In the genomic region with DNA sequence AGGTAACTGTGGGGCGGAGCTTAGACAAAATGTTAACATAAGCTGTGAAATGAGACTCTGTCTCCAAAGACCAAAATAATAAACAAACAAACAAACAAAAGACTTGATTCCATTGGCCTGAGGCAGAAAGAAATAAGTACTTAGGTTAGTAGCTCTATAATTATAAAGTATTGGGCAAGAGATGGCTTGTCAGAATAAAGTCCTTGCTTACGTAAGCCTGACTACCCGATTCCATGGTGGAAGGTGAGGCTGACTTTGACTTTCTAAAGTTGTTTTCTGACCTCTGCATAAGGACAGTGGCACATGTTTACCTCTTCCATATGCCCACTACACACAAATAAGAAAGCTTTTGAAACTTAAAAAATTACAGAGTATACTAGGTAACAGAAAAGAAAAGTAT, we compare ENCODE assay signal across 22 mouse cellular contexts.
DNase-seq lines count a peak whose midpoint lies in the region; ATAC-seq and TF ChIP-seq lines count a peak whose summit lies in the region.
"Had no signal": no experiment of that assay in that cellular context is flagged by ENCODE, and none has a peak within 500 bp of the region (broad histone marks: within the 10 kb centered on the region; RNA-seq: fewer than 3 reads in every experiment).

No protein-coding gene starts in this region.

- no peaks in the 10 kb centered on the region for H3K36me3 ChIP-seq in kidney, adult 2 months (ENCODE audit: control insufficient read depth, insufficient read depth, low read length)
- no peaks in the 10 kb centered on the region for H3K36me3 ChIP-seq in kidney, embryonic 14.5 days (ENCODE audit: control insufficient read depth, insufficient read depth, low read length)
- no peaks in the 10 kb centered on the region for H3K36me3 ChIP-seq in liver, adult 2 months (ENCODE audit: control insufficient read depth, insufficient read depth, low read length)
- peaks cover 3% of the 10 kb centered on the region; the same call in 1 of the 2 replicates for H3K36me3 ChIP-seq in ES-E14 (ENCODE audit: control insufficient read depth, insufficient read depth, low read length, poor library complexity, severe bottlenecking)
- H3K36me3 ChIP-seq: G1E had no signal

- no peak overlapping the region for H3K4me2 ChIP-seq in kidney, embryonic 14.5 days (replicated peaks; ENCODE audit: low read depth, low read length)

- no peak for TF ChIP-seq CTCF in kidney, adult 2 months (conservative IDR thresholded peaks at IDR 0.05; ENCODE audit: insufficient read depth, insufficient read length, low read depth, low read length)
- TF ChIP-seq CTCF in liver, adult 2 months (IDR thresholded peaks at IDR 0.05; ENCODE audit: low read depth, low read length): no peak

- no peak overlapping the region for H3K27ac ChIP-seq in kidney, adult 2 months (ENCODE audit: insufficient read depth, low read depth, low read length)
- no peak overlapping the region for H3K27ac ChIP-seq in kidney, embryonic 14.5 days (ENCODE audit: low read depth, low read length)
- peak overlapping the region; percentile 10; the same call in 1 of the 2 replicates for H3K27ac ChIP-seq in liver, adult 2 months (replicated peaks; ENCODE audit: insufficient read depth, low read depth, low read length)
- 0 out of 2 replicates have a peak overlapping the region, but pooled peaks have one; percentile 86 for H3K27ac ChIP-seq in ES-E14 (ENCODE audit: insufficient read depth, low read depth, low read length, poor library complexity, severe bottlenecking)

- H3K9me3 ChIP-seq in kidney, embryonic 14.5 days (ENCODE audit: control insufficient read depth, low read length): peaks cover 5% of the 10 kb centered on the region; the same call in 1 of the 2 replicates
- H3K9me3 ChIP-seq in ES-E14 (ENCODE audit: control insufficient read depth, insufficient read depth, low read depth, low read length): peaks cover 7% of the 10 kb centered on the region; the same call in 1 of the 2 replicates

- in situ Hi-C loops in ES-E14 (cut with MboI; ENCODE audit: low sequenced_read_pairs in 2 of 2, unreplicated experiment in 2 of 2): no loop called here

- no peak for ATAC-seq in kidney, embryonic 14.5 days (ENCODE audit: low FRiP score, low TSS enrichment)
- ATAC-seq: activated CD4-positive, CD25-positive, alpha-beta regulatory T cell, adult 4 months; CD4-positive, CD25-positive, alpha-beta regulatory T cell, adult 4 months; Patski had no signal

- DNase-seq in kidney, adult 2 months: peak; percentile 21
- peak; percentile 92 for DNase-seq in liver, adult 2 months (ENCODE audit: extremely low read depth, low read depth, low spot score)
- DNase-seq in liver (no peak), ES-E14 (ENCODE audit: low read depth, low spot score) (no peak)
- no peak for DNase-seq in adrenal gland, postnatal 36 days
- DNase-seq: adrenal gland, adult 2 months; adrenal gland, adult 8-10 months; adrenal gland, postnatal 10 days; adrenal gland, postnatal 14 days; adrenal gland, postnatal 25 days; B cell, adult 2 months; cerebellum, adult 11 months; cerebellum, adult 11-12 months; cerebellum, adult 18-20 months; cerebellum, adult 2 months; cerebellum, adult 8-10 months had no signal

- H3K79me2 ChIP-seq in liver, adult 2 months (ENCODE audit: control insufficient read depth, insufficient read depth, low read length): no peaks in the 10 kb centered on the region

- no peak for TF ChIP-seq POLR2A in kidney, adult 2 months (IDR thresholded peaks at IDR 0.05; ENCODE audit: low read depth, low read length)
- no peak for TF ChIP-seq POLR2A in liver, adult 2 months (IDR thresholded peaks at IDR 0.05; ENCODE audit: extremely low read depth, insufficient read depth, low read length)

- no peak overlapping the region for H3K9ac ChIP-seq in kidney, embryonic 14.5 days (ENCODE audit: low read depth, low read length)
- H3K9ac ChIP-seq in liver, adult 2 months (ENCODE audit: low read depth, low read length): no peak overlapping the region
- no peak overlapping the region for H3K9ac ChIP-seq in ES-E14 (ENCODE audit: insufficient read depth, low read depth, low read length, poor library complexity, severe bottlenecking)

- WGBS in kidney, adult 2 months: 79% methylated on average over 3 of the region's 3 CpGs
- WGBS in kidney, embryonic 14.5 days: 93% methylated on average over 3 of the region's 3 CpGs
- WGBS in liver, adult 2 months: 51% methylated on average over 3 of the region's 3 CpGs

- H3K4me1 ChIP-seq in kidney, adult 2 months (ENCODE audit: control insufficient read depth, insufficient read depth, low read length): no peaks in the 10 kb centered on the region
- no peaks in the 10 kb centered on the region for H3K4me1 ChIP-seq in kidney, embryonic 14.5 days (ENCODE audit: control insufficient read depth, insufficient read depth, low read length)
- peaks cover 6% of the 10 kb centered on the region for H3K4me1 ChIP-seq in liver, adult 2 months (ENCODE audit: control insufficient read depth, insufficient read depth, low read length)
- H3K4me1 ChIP-seq in ES-E14 (ENCODE audit: control insufficient read depth in 2 of 2, insufficient read depth in 2 of 2, low read length in 2 of 2, poor library complexity in 1 of 2): 0 out of 4 replicates have a peak, but pooled peaks cover 0 to 3% of the 10 kb centered on the region in 2 experiments

- no peaks in the 10 kb centered on the region for H3K27me3 ChIP-seq in kidney, adult 2 months (replicated peaks; ENCODE audit: control insufficient read depth, insufficient read depth, low read length)
- H3K27me3 ChIP-seq in kidney, embryonic 14.5 days (ENCODE audit: control insufficient read depth, insufficient read depth, low read length): no peaks in the 10 kb centered on the region
- no peaks in the 10 kb centered on the region; the same call in 1 of the 2 replicates for H3K27me3 ChIP-seq in liver, adult 2 months (ENCODE audit: control insufficient read depth, insufficient read depth, low read length)
- H3K27me3 ChIP-seq: CH12.LX, Patski had no signal

- no peak overlapping the region for H3K4me3 ChIP-seq in kidney, adult 2 months (ENCODE audit: insufficient read depth, low read depth, low read length)
- H3K4me3 ChIP-seq in kidney, embryonic 14.5 days (ENCODE audit: low read length): no peak overlapping the region
- H3K4me3 ChIP-seq in liver, adult 2 months (ENCODE audit: insufficient read depth, low read depth, low read length): no peak overlapping the region
- no peak overlapping the region for H3K4me3 ChIP-seq in ES-E14 (ENCODE audit: insufficient read depth in 1 of 2, low read depth in 1 of 2, low read length in 2 of 2, poor library complexity in 1 of 2, severe bottlenecking in 1 of 2)

TF ChIP-seq in ES-E14, 5 proteins besides CTCF, POLR2A, EP300 and RAD21:
- no peak for TF ChIP-seq CHD2 (IDR thresholded peaks at IDR 0.05; ENCODE audit: low read depth, low read length)
- no peak for TF ChIP-seq ZC3H11A (IDR thresholded peaks at IDR 0.05; ENCODE audit: borderline replicate concordance, low read depth, low read length)
- TF ChIP-seq HCFC1 (IDR thresholded peaks at IDR 0.05; ENCODE audit: borderline replicate concordance, insufficient read depth, low read length): no peak
- no peak for TF ChIP-seq MAFK (IDR thresholded peaks at IDR 0.05; ENCODE audit: insufficient read depth, low read depth, low read length)
- TF ChIP-seq ZNF384 (IDR thresholded peaks at IDR 0.05; ENCODE audit: low read depth, low read length): no peak

Comparison
In these comparisons a context has a peak if more than half of its experiments do, and no peak if none do; other contexts are left out.
1. DNase-seq: peak in kidney, adult 2 months (single experiment) and liver, adult 2 months (single experiment); none in liver (single experiment), ES-E14 (single experiment) and adrenal gland, postnatal 36 days (0 of 2).
2. H3K27ac ChIP-seq: peak in liver, adult 2 months (single experiment) and ES-E14 (single experiment); none in kidney, adult 2 months (single experiment) and kidney, embryonic 14.5 days (single experiment).